Mouse (Mus musculus) midbrain, embryonic 15.5 days (tissue): Measurements from ENCODE around the gene Heatr9. TPM values are rescaled to one million over a fixed set of nuclear protein-coding genes. Genes with fewer than 3 reads are reported as not detected.

Experiments used
- ATAC-seq: fragments of 200-750 bp; cut with Nextera tagmentation; replicated peaks from 2 replicates; pipeline ENCODE4 v1.8.0; 2017; ENCODE audit warnings: moderate TSS enrichment
- H3K27ac ChIP-seq: fragments of 300-500 bp; sonication (generic); 2 replicates; pipeline ENCODE4 v1.5.1; 2015; ENCODE audit warnings: mild to moderate bottlenecking, inconsistent platforms
- H3K27me3 ChIP-seq: fragments of 300-500 bp; sonication (generic); replicated peaks from 2 replicates; pipeline ENCODE4 v1.6.1; 2015; ENCODE audit warnings: inconsistent platforms
- H3K36me3 ChIP-seq: fragments of 300-500 bp; sonication (generic); replicated peaks from 2 replicates; pipeline ENCODE4 v1.6.1; 2015; ENCODE audit warnings: inconsistent platforms
- H3K4me1 ChIP-seq: fragments of 300-500 bp; sonication (generic); 2 replicates; pipeline ENCODE4 v1.6.1; 2015; ENCODE audit warnings: inconsistent platforms
- H3K4me2 ChIP-seq: fragments of 300-500 bp; sonication (generic); 2 replicates; pipeline ENCODE4 v1.6.1; 2015; ENCODE audit warnings: inconsistent platforms, mild to moderate bottlenecking, moderate library complexity
- H3K4me3 ChIP-seq: fragments of 300-500 bp; sonication (generic); 2 replicates; pipeline ENCODE4 v1.5.1; 2015; ENCODE audit warnings: mild to moderate bottlenecking, inconsistent platforms
- H3K9ac ChIP-seq: fragments of 300-500 bp; sonication (generic); 2 replicates; pipeline ENCODE4 v1.6.1; 2015; ENCODE audit warnings: mild to moderate bottlenecking, inconsistent platforms
- H3K9me3 ChIP-seq: fragments of 300-500 bp; sonication (generic); 2 replicates; pipeline ENCODE4 v1.6.1; 2016; ENCODE audit warnings: inconsistent platforms
- WGBS: fragments of 180-500 bp; shearing (Covaris S2); methylation state at CpG from one replicate; pipeline ENCODE4 v1.1.7; 2015; ENCODE audit warnings: mixed read lengths; 5-methylcytosine and 5-hydroxymethylcytosine counted together
- polyA plus RNA-seq: library from polyadenylated mRNA; unstranded; fragments of >200 nt; fragmentation: Nextera tagmentation; extraction: Ambion mirVana; gene quantifications from 2 replicates; pipeline ENCODE4 v1.2.1, GENCODE M21; 2015

Heatr9 gene
- polyA plus RNA-seq, 1 experiment from 2014 or later: not detected

GRCm38 (mm10) chr11:83462711-83463244 lies 59.2 kb downstream of the Heatr9 start, which contains the start of gene Mmp28:
Gene Mmp28, minus strand, starts transcription at chr11:83463071.
- Histone ChIP-seq H3K9me3 (no peaks in the 10 kb centered on the region), H3K4me3 (peak within 1 kb of the TSS; percentile 48), H3K27ac (no peak within 1 kb of the TSS), H3K27me3 (peaks cover 34% of the 10 kb centered on the region), H3K4me2 (peak within 1 kb of the TSS; percentile 94), H3K36me3 (no peaks in the 10 kb centered on the region), H3K4me1 (peaks cover 12% of the 10 kb centered on the region), H3K9ac (peak within 1 kb of the TSS; percentile 50)
- no peak; the same call in 1 of the 2 replicates for ATAC-seq
- under 1% methylated on average over 40 of the region's 42 CpGs for WGBS

Other genes with a start within 250 kb of the Heatr9 start
- gene Slfn14, start 235.4 kb downstream of the Heatr9 start, polyA plus RNA-seq: 0.08 TPM in 1 of 2 replicates, not detected in the other
- 118 and 127 TPM in 2 replicates for gene Ap2b1, start 223.2 kb downstream of the Heatr9 start, polyA plus RNA-seq
- 18.4 and 18.6 TPM in 2 replicates for gene Pex12, start 219.6 kb downstream of the Heatr9 start, polyA plus RNA-seq
- 43.2 and 45.6 TPM in 2 replicates for gene Rasl10b, start 113.0 kb downstream of the Heatr9 start, polyA plus RNA-seq
- gene Gas2l2, start 92.7 kb downstream of the Heatr9 start, polyA plus RNA-seq: 0.36 and 0.54 TPM in 2 replicates
- 0.68 and 0.70 TPM in 2 replicates for gene 1700020L24Rik, start 84.5 kb downstream of the Heatr9 start, polyA plus RNA-seq
- gene Mmp28, start 59.1 kb downstream of the Heatr9 start, polyA plus RNA-seq: 2.9 and 3.4 TPM in 2 replicates
- gene Taf15, start 49.1 kb downstream of the Heatr9 start, polyA plus RNA-seq: 12.2 and 12.6 TPM in 2 replicates
- 0.89 TPM in 1 of 2 replicates, not detected in the other for gene Ccl5, start 8.3 kb upstream of the Heatr9 start, polyA plus RNA-seq
- gene Ccl9, start 56.5 kb upstream of the Heatr9 start, polyA plus RNA-seq: 1.6 and 2.2 TPM in 2 replicates
- 2.1 and 3.5 TPM in 2 replicates for gene Ccl6, start 70.9 kb upstream of the Heatr9 start, polyA plus RNA-seq
- gene Rpl9-ps1, start 123.4 kb upstream of the Heatr9 start, polyA plus RNA-seq: not detected in 2 replicates
- 1.3 and 1.6 TPM in 2 replicates for gene Ccl3, start 127.2 kb upstream of the Heatr9 start, polyA plus RNA-seq
- gene Ccl4, start 140.4 kb upstream of the Heatr9 start, polyA plus RNA-seq: 0.56 TPM in 1 of 2 replicates, not detected in the other
- 0.35 and 0.96 TPM in 2 replicates for gene Wfdc17, start 181.8 kb upstream of the Heatr9 start, polyA plus RNA-seq
- gene Wfdc18, start 186.8 kb upstream of the Heatr9 start, polyA plus RNA-seq: not detected in 2 replicates
- gene Wfdc21, start 224.8 kb upstream of the Heatr9 start, polyA plus RNA-seq: not detected in 2 replicates
- gene Heatr6, start 231.5 kb upstream of the Heatr9 start, polyA plus RNA-seq: 41.0 and 42.3 TPM in 2 replicates